26 mouse cellular contexts compared by ENCODE assay signal in genomic region chr7:49407688-49408087, GRCm38 (mm10).
"Had no signal": no experiment of that assay in that cellular context is flagged by ENCODE, and none has a peak within 500 bp of the region (broad histone marks: within the 10 kb centered on the region; RNA-seq: fewer than 3 reads in every experiment).

No protein-coding gene starts in this region.

- H3K4me3 ChIP-seq: heart, adult 2 months; heart, embryonic 13.5 days; heart, embryonic 15.5 days; hindbrain, embryonic 13.5 days; hindbrain, embryonic 15.5 days; kidney, embryonic 15.5 days; limb, embryonic 13.5 days; limb, embryonic 15.5 days; liver, embryonic 12.5 days had no signal

- DNase-seq: gastrocnemius, postnatal 14 days; gastrocnemius, postnatal 36 days; heart, adult 11 months; heart, adult 2 months; heart, postnatal 14 days; heart, postnatal 36 days; kidney, adult 11 months; kidney, adult 2 months; kidney, adult 9 months; kidney, postnatal 14 days; kidney, postnatal 36 days; layer of hippocampus, postnatal 36 days; left cerebral cortex, postnatal 4 days had no signal

- H3K9ac ChIP-seq: heart, embryonic 13.5 days; heart, embryonic 15.5 days; hindbrain, embryonic 13.5 days; hindbrain, embryonic 15.5 days; kidney, embryonic 15.5 days; limb, embryonic 13.5 days; limb, embryonic 15.5 days; liver, embryonic 12.5 days; liver, embryonic 14.5 days had no signal

- H3K27ac ChIP-seq: heart, adult 2 months; heart, embryonic 13.5 days; heart, embryonic 15.5 days; hindbrain, embryonic 15.5 days; hindbrain, postnatal 0 days; kidney, embryonic 15.5 days; kidney, postnatal 0 days; limb, embryonic 13.5 days; limb, embryonic 15.5 days; liver, embryonic 12.5 days; liver, embryonic 14.5 days had no signal

- H3K4me1 ChIP-seq: liver, embryonic 12.5 days had no signal

- H3K9me3 ChIP-seq: heart, embryonic 13.5 days; heart, embryonic 15.5 days; hindbrain, embryonic 13.5 days; hindbrain, embryonic 15.5 days; kidney, embryonic 15.5 days; limb, embryonic 13.5 days; limb, embryonic 15.5 days; liver, embryonic 12.5 days had no signal

- H3K4me2 ChIP-seq: heart, embryonic 11.5 days; heart, embryonic 13.5 days; heart, embryonic 15.5 days; hindbrain, embryonic 13.5 days; hindbrain, embryonic 15.5 days; kidney, embryonic 15.5 days; limb, embryonic 13.5 days; limb, embryonic 15.5 days; liver, embryonic 12.5 days had no signal

- H3K27me3 ChIP-seq: heart, embryonic 13.5 days; heart, embryonic 15.5 days; hindbrain, embryonic 13.5 days; hindbrain, embryonic 15.5 days; kidney, embryonic 15.5 days; limb, embryonic 13.5 days; limb, embryonic 15.5 days; liver, embryonic 12.5 days had no signal

- ATAC-seq: hindbrain, postnatal 0 days; intestine, embryonic 16.5 days; liver, embryonic 12.5 days had no signal

- H3K36me3 ChIP-seq: hindbrain, embryonic 15.5 days; kidney, embryonic 15.5 days; limb, embryonic 13.5 days; limb, embryonic 15.5 days; liver, embryonic 12.5 days had no signal
